Mouse (Mus musculus) embryo, embryonic 11 days (tissue): Measurements from ENCODE around the gene Omt2a.
"Not testable (repeated sequence)": the region's sequence is repeated elsewhere in the genome, so short reads cannot be mapped to it uniquely, and the experiment has no call there.

Source experiments
- DNase-seq: peaks from one replicate; pipeline ENCODE4 v3.0.0-alpha.2; 2015

The Omt2a gene

DNA sequence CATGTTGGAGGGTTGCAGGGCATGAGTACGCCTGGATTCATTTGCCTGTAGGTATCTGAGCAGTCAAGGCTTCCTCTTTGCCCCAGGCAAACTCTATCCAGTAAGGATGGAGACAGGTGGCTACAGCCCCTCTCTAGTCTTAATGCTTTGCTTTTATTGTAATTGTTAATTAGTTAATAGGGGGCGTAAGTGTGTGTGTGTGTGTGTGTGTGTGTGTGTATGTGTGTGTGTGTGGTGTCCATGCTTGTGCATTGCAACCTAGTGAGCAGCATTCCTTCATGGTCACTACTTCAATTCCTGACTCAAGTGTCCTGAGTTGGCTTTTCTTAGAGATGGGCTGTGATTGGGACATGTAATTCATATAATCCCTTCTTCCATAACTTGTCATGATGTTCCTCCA lies at the start of gene Omt2a:
Gene Omt2a, minus strand, starts transcription at position 101 of the 400 bp plus-strand sequence.
- no peak for DNase-seq

DNA sequence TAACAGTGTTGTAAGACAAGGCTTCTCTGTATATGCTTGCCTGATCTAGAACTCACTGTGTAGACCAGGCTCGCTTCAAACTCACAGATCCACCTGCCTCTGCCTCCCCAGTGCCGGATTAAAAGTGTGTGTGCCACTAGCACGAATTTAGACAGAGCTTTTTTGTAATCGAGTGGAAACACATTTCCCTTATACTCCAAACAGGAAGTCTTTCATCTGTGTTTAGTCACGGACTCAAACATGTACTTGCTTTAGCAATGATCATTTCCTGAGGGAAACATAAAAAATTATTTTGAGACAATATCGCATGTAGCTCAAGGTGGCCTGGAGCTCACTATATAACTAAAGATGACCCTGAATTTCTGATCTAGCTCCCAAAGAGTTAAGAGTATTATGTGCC lies 48.8 kb upstream of the Omt2a start:
- DNase-seq = no peak

DNA sequence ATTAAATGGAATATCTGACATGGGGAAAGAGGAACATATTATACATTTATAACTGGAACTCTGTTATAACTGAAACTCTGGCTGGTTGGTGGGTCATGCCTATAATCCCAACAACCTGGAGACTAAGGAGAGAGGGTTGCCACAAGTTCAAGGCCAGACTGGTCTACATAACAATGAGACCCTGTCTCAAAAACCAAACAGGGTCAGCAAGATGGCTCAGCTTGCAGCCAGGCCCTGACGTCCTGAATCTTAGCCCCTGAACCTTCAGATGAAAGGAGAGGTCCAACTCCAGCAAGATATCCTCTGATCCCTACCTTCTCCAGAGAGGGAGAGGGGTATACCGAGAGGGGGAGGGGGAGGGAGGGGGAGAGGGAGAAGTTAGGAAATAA lies 45.9 kb upstream of the Omt2a start:
- DNase-seq = no peak

DNA sequence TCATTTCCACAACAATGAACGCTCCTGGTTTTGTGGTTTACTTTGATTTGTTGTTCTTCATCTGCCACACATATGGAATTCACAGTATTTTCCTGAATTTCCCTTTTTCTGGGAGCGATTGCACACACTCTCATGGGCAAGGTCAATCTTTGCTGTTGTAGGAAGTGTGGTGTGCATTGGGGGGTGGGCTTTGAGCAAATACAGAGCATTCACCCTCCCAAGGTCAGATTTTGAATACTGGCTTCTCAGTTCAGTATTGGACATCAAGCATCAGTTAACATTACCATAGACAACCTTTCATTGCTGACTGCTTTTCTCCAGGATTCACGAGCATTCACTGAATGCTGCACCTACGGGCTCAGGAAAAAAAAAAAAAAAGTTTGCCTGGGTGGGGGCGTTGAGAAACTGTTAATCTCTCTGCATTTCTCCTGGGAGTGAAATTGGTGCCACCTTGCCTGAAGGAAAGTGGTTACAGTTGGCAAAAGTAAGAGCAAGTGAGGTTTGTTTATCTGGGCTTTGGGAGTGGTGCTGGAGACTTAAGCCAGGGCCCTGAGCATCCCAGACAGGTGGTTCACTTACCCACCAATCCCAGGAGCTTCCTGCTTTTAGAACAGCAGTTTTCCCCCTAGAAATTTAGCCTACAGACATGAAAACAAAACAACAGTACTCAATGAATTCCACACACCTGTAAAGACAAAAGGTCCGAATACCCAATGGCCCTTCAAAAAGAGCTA lies 45.3 kb upstream of the Omt2a start:
- no peak for DNase-seq

- peak; percentile 85 for DNase-seq
Measured at GRCm38 (mm10) chr9:78358053-78358452, 43.5 kb upstream of the Omt2a start.

DNA sequence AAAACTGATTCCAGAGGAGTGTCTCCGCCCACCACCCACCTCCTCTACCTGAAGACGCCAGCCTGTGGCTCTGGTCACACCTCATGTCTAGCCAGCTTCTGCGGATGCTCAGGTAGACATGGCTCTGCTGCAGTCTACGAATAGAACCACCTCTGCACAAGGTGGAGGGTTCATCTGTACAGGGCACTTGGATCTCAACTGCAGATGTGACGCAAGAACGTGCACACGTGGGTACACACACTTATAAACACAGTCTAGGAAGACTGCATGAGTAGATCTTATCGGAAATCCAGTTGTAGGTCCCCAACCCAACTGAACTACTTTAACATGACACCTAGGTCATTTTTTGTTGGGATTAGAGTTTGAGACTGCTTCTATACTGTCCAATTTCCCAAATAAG lies 41.0 kb upstream of the Omt2a start, which contains the start of gene Gsta2:
Gene Gsta2, minus strand, starts transcription at position 178 of the 400 bp plus-strand sequence.
- DNase-seq = no peak

GRCm38 (mm10) chr9:78354665-78355578 lies 40.3 kb upstream of the Omt2a start:
- no peak for DNase-seq

DNA sequence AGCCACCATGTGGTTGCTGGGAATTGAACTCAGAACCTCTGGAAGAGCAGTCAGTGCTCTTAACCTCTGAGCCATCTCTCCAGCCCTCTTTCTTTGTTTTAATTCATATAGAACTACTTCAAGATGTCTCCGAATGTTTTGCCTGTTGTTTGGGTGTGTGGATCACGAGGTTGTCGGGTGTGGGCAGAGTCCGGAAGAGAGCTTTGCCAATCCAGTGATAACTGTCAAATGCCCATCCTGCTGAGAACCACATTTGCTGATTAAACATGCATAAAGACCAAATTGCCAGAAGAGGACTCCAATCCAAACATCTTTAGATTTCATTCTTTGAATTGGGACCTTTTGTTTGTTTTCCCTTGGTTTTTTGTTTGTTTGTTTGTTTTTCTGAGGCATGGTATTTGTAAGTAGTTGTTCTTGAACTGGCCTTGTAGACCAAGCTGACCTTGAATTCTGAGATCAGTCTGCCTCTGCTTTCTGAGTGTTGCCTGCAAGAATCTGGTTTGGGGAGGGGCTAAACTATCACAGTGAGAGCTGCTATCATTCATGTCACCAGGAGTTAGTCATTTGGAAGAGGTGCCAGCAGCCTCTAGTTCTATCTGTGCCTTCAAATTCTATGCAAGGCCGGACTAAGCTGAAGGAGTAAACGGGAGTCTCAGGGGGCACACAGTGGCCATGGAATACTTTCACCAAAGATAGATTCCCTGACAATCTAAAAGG lies 37.1 kb upstream of the Omt2a start:
- no peak for DNase-seq

- DNase-seq = not testable (repeated sequence)
Measured at GRCm38 (mm10) chr9:78350007-78350406, 35.4 kb upstream of the Omt2a start.

DNA sequence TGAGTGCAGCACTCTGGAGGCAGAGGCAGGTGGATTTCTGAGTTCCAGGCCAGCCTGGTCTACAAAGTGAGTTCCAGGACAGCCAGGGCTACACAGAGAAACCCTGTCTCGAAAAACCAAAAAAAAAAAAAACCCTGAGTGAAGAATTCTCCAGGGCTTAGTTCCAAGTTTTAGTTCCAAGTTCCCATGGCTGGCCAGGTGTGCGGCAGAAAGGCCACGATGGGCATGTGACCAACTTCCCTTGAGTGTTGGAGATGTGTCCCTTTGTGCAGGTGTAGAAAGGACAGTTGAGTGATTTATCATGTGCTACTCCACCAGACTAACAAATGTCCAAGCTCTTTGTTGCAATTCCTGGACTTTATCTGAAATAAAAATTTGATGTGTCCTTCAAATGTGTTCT lies 34.5 kb upstream of the Omt2a start:
- not testable (repeated sequence) for DNase-seq

DNA sequence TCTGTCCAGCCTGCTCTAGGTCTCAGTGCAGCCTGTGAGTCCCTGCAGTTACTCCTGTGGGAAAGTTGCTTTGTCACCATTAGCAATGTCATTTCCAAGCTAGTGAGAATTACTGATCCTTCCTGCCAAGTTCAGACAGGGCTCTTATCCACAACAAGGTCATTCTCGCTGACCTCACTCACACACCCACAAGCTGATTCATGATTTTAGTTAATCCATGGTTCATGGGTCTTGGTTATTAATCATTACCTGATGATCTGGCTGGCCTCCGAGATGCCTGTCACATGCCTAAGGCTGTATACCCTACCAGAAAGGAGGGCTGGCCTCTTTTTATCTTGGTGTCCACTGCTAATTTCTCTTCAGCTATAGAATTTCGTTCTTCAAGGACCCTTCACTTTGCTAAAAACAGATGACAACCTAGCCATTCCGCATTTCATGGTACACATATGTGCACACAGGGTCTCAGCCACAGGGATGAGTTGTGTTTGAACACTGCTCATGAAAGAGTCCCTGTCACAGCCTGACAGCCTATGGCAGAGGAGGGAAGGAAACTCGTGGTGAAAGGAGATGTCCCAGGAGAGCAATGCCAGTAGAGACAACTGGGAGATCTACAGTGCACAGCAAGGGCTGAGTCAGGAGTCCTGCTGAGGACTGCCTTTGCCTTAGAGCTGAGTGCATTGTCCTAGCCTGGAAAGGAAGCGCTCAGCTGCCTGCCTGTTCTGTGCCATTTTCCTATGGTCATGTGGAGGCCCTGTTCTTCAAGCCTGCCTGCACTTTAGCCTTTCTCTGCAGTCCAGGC lies 33.8 kb upstream of the Omt2a start:
- not testable (repeated sequence) for DNase-seq

- DNase-seq = no peak
Measured at GRCm38 (mm10) chr9:78347004-78347403, 32.4 kb upstream of the Omt2a start.

DNA sequence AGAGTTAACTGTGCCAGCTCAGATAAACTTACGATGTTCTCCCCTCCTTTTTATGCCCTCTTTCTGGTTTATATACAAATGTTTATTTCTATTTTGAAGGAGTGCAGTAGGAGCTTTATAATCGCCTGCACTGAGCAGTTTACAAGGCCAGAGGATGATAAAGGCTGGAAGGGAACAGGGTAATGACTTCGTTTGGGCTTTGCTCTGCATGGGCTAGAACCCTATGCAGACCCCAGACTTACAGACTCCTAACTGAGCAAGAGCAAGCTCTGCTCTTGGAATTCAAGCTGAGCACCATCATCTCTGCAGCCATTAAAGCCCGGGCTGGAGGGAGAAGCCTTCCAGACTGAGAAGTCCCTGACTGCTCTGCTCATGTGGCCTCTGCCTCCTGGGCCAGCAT lies 30.6 kb upstream of the Omt2a start:
- DNase-seq = not testable (repeated sequence)

DNA sequence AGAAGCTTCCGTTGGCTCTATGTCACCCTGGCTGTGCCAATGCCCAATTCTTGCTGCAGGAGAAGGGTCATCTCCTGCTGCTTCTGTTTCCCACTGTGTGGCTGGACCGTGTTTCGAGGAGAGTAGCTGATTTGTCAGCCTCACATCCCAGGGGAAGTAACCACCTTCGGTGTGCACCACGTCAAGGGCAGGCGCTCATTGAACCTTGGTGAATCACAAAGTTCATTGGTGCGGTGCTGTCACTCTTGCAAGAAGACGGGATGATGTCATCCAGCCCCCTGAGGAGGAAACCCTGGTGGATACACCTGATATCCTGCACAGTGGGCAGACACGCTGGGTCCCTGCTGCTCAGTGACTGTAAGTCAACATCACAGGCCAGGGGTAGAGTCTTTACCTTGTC lies 28.5 kb upstream of the Omt2a start:
- DNase-seq = not testable (repeated sequence)

DNA sequence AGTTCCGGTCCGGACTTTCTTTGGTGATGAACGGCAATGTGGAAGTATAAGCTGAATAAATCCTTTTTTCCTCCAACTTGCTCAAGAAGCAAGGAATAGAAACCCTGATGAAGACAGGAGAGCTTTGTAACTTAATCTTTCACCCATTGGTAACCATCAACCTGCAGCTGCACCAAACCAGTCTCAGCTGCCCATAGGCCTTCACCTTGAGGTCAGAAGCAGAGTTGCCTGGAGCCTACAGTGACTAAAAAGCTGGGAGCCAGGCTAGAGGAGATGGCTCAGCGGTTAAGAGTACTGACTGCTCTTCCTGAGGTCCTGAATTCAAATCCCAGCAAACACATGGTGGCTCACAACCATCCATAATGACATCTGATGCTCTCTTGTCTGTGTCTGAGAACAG lies 27.9 kb upstream of the Omt2a start:
- DNase-seq = not testable (repeated sequence)

DNA sequence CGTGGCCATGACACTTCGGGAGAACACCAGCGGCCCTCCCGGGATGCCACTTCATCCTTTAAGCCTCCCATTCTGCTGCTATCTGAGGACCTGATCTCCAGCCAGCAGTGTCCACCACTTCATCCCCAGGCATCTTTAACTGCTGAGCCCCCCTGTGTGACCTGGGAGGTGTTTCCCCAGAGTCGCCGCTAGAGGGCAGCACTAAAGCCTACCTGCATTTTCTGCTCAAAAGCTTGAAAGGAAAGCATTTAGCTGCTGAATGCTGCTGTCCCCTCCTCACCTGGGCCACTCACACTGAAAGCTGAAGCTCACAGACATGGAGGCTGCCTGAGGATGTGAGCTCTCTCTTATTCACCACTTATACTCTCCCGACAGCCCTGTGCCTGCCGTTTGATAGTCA lies 25.7 kb upstream of the Omt2a start:
- DNase-seq = peak; percentile 58

- DNase-seq = not testable (repeated sequence)
Measured at GRCm38 (mm10) chr9:78337050-78337449, 22.5 kb upstream of the Omt2a start.

DNA sequence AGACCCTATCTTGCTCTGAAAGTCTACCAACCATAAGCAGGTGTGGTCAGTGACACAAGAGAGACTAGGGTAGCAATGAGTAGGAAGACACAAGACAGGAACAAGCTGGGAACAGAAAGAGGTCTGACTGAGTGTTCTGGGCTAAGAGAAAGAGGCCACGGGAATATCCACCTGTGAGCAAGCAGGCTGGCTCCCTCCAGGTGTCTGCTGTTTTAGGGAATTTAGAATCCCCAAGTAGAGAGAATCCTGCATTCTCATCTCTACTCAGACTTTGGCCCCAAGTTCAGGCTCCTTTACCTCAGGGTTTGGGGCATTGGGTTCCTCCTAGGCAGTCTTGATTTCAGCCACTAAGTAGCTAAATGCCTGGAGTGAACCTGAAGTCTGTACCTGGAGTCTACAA lies 12.7 kb upstream of the Omt2a start, which contains the start of gene Omt2b:
Gene Omt2b, plus strand, starts transcription at position 301 of the 400 bp plus-strand sequence.
- DNase-seq = not testable (repeated sequence)

- DNase-seq = peak; percentile 10
Measured at GRCm38 (mm10) chr9:78319499-78319898, 4.9 kb upstream of the Omt2a start.

- DNase-seq = not testable (repeated sequence)
Measured at GRCm38 (mm10) chr9:78308122-78308521, 6.5 kb downstream of the Omt2a start.

GRCm38 (mm10) chr9:78299143-78299542 lies 15.5 kb downstream of the Omt2a start:
- DNase-seq = not testable (repeated sequence)

DNA sequence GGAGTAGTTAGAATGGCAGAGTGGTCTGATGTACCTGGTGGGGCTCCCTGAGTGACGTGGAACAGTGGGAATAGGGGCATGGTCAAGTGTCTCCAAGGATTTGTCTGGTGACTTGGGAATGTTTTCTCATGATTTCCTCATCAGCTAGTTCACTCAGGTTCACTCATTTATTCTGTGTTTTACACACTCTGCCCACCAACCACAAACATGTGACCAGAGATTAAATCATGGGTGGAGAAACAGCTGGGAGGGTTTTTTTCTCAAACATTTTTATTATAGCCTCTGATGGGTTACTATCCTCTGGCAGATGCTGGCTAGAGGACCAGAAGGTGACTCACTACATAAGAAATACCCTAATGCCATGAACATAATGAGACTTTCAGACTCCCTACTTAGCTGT lies 16.4 kb downstream of the Omt2a start:
- no peak for DNase-seq
